Mouse (Mus musculus) heart, embryonic 16.5 days (tissue): ENCODE measurements at regions not wholly inside any gene's neighbourhood (a gene's known extent, or its start where the extent isn't known, plus 50 kb on each side); places are given as distances from the start of the nearest gene placed in this dataset.

Experiments used
- ATAC-seq: fragments of 200-750 bp; cut with Nextera tagmentation; replicated peaks from 2 replicates; pipeline ENCODE4 v1.8.0; 2017; ENCODE audit warnings: moderate number of reproducible peaks; ENCODE audit not compliant: insufficient read depth, low FRiP score; ENCODE audit errors: extremely low read depth
- H3K27ac ChIP-seq: fragments of 300-500 bp; sonication (generic); 2 replicates; pipeline ENCODE4 v1.5.1; 2014; ENCODE audit warnings: mild to moderate bottlenecking, low read length, control low read depth, moderate library complexity
- H3K27me3 ChIP-seq: fragments of 300-500 bp; sonication (generic); 2 replicates; pipeline ENCODE4 v1.6.1; 2014; ENCODE audit warnings: low read length, mixed read lengths; ENCODE audit not compliant: control insufficient read depth, insufficient read depth
- H3K36me3 ChIP-seq: fragments of 300-500 bp; sonication (generic); 2 replicates; pipeline ENCODE4 v1.6.1; 2014; ENCODE audit not compliant: control insufficient read depth, insufficient read depth
- H3K4me1 ChIP-seq: fragments of 300-500 bp; sonication (generic); 2 replicates; pipeline ENCODE4 v1.6.1; 2014; ENCODE audit warnings: low read length, mixed read lengths; ENCODE audit not compliant: control insufficient read depth, insufficient read depth
- H3K4me2 ChIP-seq: fragments of 300-500 bp; sonication (generic); 2 replicates; pipeline ENCODE4 v1.6.1; 2014; ENCODE audit warnings: low read depth, mild to moderate bottlenecking, control low read depth, low read length
- H3K4me3 ChIP-seq: fragments of 300-500 bp; sonication (generic); 2 replicates; pipeline ENCODE4 v1.5.1; 2014; ENCODE audit warnings: mild to moderate bottlenecking, control low read depth, low read length
- H3K9ac ChIP-seq: fragments of 300-500 bp; sonication (generic); 2 replicates; pipeline ENCODE4 v1.6.1; 2014; ENCODE audit warnings: low read length, control low read depth
- H3K9me3 ChIP-seq: fragments of 300-500 bp; sonication (generic); replicated peaks from 2 replicates; pipeline ENCODE4 v1.6.1; 2016; ENCODE audit warnings: low read length; ENCODE audit not compliant: control insufficient read depth
- WGBS: fragments of 180-500 bp; shearing (Covaris S2); extraction: QIAGEN DNeasy Blood & Tissue Kit; methylation state at CpG from one replicate; pipeline ENCODE4 v1.1.7; 2014; 5-methylcytosine and 5-hydroxymethylcytosine counted together

DNA sequence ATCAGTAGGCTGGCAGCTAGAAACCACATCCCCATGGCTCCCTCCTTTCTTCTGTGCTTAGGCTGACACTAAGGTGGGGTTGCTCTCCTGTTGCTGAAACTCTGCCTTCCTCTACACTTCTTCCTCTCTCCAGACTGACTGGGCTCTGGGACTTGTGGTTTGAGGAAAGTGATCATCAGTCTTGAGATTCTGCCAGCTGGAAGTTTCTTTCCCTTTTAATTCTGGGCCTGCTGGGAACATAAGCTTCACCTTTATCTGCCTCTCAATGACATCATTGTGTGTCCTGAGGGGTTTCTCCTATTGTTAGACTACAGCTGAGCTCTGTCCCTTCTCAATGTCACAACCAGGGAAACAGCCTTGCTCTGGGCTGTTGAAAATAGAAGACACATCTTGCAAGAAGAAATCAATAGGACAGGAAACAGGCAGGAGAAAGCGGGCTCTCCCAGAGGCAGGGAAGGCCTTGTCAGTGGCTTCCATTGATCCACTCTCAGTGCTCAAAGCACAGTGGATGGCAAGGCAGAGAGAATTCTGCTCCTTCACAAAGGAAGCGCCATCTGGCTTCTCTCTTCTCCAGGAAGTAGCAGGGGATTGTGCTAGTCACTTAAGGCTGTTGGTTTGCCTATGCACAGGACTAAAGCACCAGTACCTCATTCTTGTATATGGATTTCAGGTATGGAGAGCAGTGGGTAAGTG is 206.3 kb upstream of the Cdyl start:
- Histone ChIP-seq H3K9ac (no peak overlapping the region), H3K9me3 (no peaks in the 10 kb centered on the region), H3K27ac (peak overlapping the region; percentile 72), H3K4me1 (peaks cover 14% of the 10 kb centered on the region), H3K27me3 (no peaks in the 10 kb centered on the region), H3K4me3 (no peak overlapping the region), H3K36me3 (no peaks in the 10 kb centered on the region), H3K4me2 (no peak overlapping the region)
- WGBS, result 50% methylated on average over 2 of the region's 2 CpGs
- ATAC-seq, result peak; percentile 75

DNA sequence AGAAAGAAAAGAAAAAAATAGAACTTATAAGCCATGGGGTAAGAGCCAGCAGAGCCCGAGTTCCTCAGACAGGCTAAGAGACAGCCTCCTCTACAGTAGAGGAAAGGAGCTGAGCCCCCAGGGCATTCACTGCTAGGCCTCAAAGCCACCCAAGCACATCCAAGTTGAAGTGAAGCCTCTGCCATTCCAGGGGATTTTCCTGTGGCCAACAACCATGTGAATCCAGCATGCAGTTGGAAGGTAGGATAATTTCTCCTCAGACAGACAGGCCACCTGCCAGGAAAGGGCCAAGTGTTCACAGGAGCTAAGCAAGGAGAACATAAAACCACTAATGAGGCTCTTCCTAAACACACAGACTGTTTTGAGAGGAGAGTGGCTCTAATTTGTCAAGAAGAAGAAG is 199.6 kb upstream of the Cdyl start:
- Histone ChIP-seq H3K36me3 (no peaks in the 10 kb centered on the region), H3K27ac (no peak overlapping the region), H3K27me3 (no peaks in the 10 kb centered on the region), H3K4me3 (no peak overlapping the region), H3K4me1 (no peaks in the 10 kb centered on the region; the same call in 1 of the 2 replicates), H3K9ac (no peak overlapping the region), H3K4me2 (no peak overlapping the region), H3K9me3 (no peaks in the 10 kb centered on the region)
- no peak for ATAC-seq
- WGBS, result 86% methylated on average over 1 of the region's 1 CpGs

DNA sequence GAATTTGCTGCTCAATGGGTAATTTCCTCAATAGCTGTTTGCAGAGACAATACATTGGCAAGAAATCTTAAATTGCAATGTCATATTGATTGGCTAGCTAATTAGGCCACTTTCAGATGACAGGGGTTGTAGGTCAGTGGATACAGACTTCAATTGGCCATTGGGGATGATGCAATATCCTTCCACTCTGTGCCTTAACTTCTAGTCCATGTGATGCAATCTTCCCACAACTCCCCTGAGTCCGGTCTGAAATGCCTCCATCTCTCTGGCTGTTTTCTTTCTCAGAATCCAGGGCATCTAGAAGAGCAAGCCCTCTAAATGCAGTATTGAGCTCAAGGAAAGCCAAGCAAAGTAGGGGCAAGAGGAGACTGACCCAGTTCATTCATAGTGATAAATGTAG is 196.4 kb upstream of the Cdyl start:
- Histone ChIP-seq H3K27me3 (no peaks in the 10 kb centered on the region), H3K9me3 (no peaks in the 10 kb centered on the region), H3K9ac (no peak overlapping the region), H3K4me1 (no peaks in the 10 kb centered on the region; the same call in 1 of the 2 replicates), H3K4me3 (no peak overlapping the region), H3K27ac (peak overlapping the region; percentile 17; the same call in 1 of the 2 replicates), H3K36me3 (no peaks in the 10 kb centered on the region), H3K4me2 (no peak overlapping the region)
- ATAC-seq, result no peak
- 71% methylated on average over 1 of the region's 1 CpGs for WGBS

DNA sequence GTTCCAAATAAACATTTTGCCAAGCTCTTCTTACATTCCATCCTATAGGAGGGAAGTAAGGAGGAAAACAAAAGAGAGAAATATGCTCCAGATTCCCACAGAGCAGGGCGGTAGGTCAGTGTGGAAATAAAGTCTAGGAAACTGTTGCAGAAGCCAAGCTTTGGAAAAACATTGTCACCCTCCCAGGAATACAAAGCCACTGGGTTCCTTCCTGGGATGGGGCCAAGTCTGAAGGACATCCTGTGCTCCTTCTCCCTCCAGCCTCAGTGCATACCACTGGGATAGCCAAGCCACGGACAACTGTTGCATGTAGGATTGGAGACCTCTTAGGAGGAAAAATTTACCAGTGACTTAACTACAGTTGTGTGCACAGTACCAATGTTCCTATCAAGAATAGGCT is 195.8 kb upstream of the Cdyl start:
- H3K27me3 ChIP-seq, result no peaks in the 10 kb centered on the region
- peaks cover 2% of the 10 kb centered on the region; the same call in 1 of the 2 replicates for H3K4me1 ChIP-seq
- no peak overlapping the region for H3K9ac ChIP-seq
- no peak for ATAC-seq
- H3K36me3 ChIP-seq, result no peaks in the 10 kb centered on the region
- H3K9me3 ChIP-seq, result no peaks in the 10 kb centered on the region
- WGBS, result 62% methylated on average over 2 of the region's 2 CpGs
- no peak overlapping the region for H3K4me3 ChIP-seq
- peak overlapping the region; percentile 17; the same call in 1 of the 2 replicates for H3K27ac ChIP-seq
- H3K4me2 ChIP-seq, result no peak overlapping the region

DNA sequence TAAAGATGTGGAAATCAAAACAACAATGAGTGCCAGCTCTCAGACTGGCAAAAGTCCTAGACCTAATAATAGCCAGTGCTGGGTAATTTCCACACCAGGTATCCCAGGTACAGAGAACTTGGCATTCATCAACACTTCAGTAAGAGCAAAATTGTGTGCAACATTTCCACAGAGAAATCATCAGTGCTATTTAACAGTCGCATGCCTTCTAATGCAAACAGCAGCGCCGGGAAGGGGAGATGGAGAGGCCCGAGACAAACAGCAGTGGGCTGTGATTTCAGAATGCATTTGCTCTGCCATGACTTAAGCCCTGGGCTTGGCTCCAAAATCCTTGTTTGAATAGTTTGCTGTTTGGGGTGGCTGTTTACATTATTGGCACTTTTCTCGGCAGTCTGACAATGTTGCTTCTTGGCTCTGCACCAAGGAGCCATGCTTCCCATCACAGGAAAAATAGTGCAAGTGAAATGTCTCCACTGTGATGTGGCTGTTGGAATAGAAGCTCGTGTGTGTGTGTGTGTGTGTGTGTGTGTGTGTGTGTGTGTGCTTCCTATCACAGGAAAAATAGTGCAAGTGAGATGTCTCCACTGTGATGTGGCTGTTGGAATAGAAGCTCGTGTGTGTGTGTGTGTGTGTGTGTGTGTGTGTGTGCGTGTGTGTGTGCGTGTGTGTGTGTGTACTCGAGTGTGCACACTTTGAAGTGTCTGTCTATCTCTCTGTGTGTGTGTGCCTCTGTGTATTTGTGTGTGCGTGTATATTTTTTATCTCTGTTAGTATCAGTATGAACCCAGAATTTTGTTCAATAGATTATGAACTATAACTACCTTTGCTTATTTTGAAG is 190.1 kb upstream of the Cdyl start:
- 44% methylated on average over 11 of the region's 11 CpGs for WGBS
- Histone ChIP-seq H3K4me3 (no peak overlapping the region), H3K27me3 (no peaks in the 10 kb centered on the region), H3K4me1 (peaks cover 6% of the 10 kb centered on the region), H3K4me2 (peak overlapping the region; percentile 27; the same call in 1 of the 2 replicates), H3K9ac (no peak overlapping the region), H3K36me3 (no peaks in the 10 kb centered on the region), H3K9me3 (no peaks in the 10 kb centered on the region), H3K27ac (no peak overlapping the region)
- peak; percentile 41; the same call in 1 of the 2 replicates for ATAC-seq

DNA sequence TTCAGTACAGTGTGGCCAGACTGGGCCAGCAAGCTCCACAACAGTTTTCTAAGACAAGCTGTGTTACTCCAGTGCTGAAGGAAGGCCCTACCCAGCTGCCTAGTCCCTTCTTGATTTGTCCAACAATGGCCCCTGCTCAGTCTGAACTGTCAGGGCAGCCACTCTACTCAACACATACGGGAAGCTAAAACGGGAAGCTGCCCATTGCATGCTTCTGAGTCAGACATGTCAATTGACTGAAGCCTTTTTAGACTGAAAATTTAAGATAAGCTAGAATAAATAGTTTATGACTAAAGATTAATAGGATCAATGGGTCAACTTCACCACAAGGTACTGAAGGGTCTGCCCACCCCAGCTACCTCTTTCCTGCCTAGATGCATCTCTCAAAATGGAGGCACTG is 181.4 kb upstream of the Cdyl start:
- no peaks in the 10 kb centered on the region for H3K9me3 ChIP-seq
- no peaks in the 10 kb centered on the region for H3K4me1 ChIP-seq
- H3K9ac ChIP-seq, result no peak overlapping the region
- H3K27me3 ChIP-seq, result no peaks in the 10 kb centered on the region
- 73% methylated on average over 2 of the region's 2 CpGs for WGBS
- no peak for ATAC-seq
- no peaks in the 10 kb centered on the region for H3K36me3 ChIP-seq
- H3K4me3 ChIP-seq, result no peak overlapping the region
- H3K4me2 ChIP-seq, result no peak overlapping the region
- H3K27ac ChIP-seq, result no peak overlapping the region

DNA sequence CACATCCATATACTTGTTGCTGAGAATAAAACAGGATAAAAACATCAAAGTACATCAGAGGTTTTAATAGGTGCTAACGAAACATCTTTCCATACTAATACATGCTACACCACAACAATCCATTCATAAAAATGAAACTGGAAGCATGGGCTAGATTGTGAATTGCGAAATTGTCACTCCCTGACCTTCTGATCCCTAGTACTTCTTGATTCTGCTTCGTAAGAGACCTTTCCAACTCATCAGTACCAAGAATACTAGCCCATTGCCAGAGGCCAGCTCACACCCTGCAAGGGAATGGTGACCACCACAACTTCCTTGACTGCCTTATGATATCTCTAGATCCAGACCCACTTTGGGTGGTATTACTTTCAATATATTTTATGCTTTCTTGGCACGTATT is 177.3 kb upstream of the Cdyl start:
- H3K4me3 ChIP-seq, result no peak overlapping the region
- ATAC-seq, result no peak
- H3K9me3 ChIP-seq, result no peaks in the 10 kb centered on the region
- H3K27me3 ChIP-seq, result no peaks in the 10 kb centered on the region
- no peak overlapping the region for H3K27ac ChIP-seq
- H3K9ac ChIP-seq, result no peak overlapping the region
- 85% methylated on average over 4 of the region's 4 CpGs for WGBS
- H3K4me2 ChIP-seq, result no peak overlapping the region
- H3K4me1 ChIP-seq, result peaks cover 5% of the 10 kb centered on the region
- H3K36me3 ChIP-seq, result no peaks in the 10 kb centered on the region

DNA sequence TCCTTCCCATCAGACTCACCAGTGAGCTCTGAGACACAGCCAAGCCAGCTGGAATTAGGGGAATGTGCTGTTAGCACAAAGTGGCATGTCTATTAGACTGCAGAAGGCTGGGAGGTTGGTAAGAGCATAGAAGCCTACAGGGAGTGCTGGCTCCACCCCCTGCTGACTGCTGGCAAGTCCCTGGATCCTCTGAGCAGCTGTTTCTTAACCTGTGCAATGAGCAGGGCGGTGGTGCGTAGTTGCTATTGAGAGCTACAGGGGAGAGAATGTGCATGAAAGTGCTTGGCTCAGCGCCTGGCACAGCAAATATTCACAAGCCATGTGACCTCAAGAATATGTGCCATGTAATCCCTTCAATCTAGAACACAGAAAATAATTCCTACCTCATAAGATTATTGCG is 173.5 kb upstream of the Cdyl start:
- no peak overlapping the region for H3K9ac ChIP-seq
- peaks cover 5% of the 10 kb centered on the region for H3K4me1 ChIP-seq
- H3K36me3 ChIP-seq, result peaks cover 2% of the 10 kb centered on the region; the same call in 1 of the 2 replicates
- WGBS, result 54% methylated on average over 4 of the region's 4 CpGs
- ATAC-seq, result peak; percentile 93
- H3K4me2 ChIP-seq, result no peak overlapping the region
- H3K27ac ChIP-seq, result peak overlapping the region; percentile 11; the same call in 1 of the 2 replicates
- H3K4me3 ChIP-seq, result no peak overlapping the region
- no peaks in the 10 kb centered on the region for H3K27me3 ChIP-seq
- 0 out of 2 replicates have a peak, but pooled peaks cover 2% of the 10 kb centered on the region for H3K9me3 ChIP-seq

DNA sequence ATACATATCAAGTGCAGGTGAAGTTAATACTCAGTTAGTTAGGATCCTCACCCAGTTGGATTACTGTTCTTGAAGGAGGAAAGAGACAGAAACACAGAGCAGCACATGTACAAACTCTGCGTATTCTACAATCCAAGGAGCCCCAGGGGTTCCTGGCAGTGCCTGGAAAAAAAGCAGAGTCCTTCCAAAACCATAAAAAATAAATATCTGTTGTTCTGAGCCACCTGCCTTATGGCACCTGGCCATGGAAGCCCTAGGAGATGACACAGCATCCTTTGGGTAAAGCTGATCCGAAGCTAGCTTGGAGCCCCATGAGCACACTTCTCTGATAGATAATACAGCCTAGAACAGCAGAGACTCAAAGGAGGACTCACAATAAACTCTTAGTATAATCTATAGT is 159.9 kb upstream of the Cdyl start:
- WGBS, result 74% methylated on average over 2 of the region's 2 CpGs
- Histone ChIP-seq H3K4me2 (no peak overlapping the region), H3K4me1 (no peaks in the 10 kb centered on the region)

More for the DNA sequence above, 159.9 kb upstream of the Cdyl start:
- no peaks in the 10 kb centered on the region for H3K36me3 ChIP-seq
- H3K9me3 ChIP-seq, result peaks cover 2% of the 10 kb centered on the region; the same call in 1 of the 2 replicates
- no peak for ATAC-seq
- H3K27ac ChIP-seq, result no peak overlapping the region
- no peaks in the 10 kb centered on the region for H3K27me3 ChIP-seq
- H3K4me3 ChIP-seq, result no peak overlapping the region
- no peak overlapping the region for H3K9ac ChIP-seq
